In the genomic region with DNA sequence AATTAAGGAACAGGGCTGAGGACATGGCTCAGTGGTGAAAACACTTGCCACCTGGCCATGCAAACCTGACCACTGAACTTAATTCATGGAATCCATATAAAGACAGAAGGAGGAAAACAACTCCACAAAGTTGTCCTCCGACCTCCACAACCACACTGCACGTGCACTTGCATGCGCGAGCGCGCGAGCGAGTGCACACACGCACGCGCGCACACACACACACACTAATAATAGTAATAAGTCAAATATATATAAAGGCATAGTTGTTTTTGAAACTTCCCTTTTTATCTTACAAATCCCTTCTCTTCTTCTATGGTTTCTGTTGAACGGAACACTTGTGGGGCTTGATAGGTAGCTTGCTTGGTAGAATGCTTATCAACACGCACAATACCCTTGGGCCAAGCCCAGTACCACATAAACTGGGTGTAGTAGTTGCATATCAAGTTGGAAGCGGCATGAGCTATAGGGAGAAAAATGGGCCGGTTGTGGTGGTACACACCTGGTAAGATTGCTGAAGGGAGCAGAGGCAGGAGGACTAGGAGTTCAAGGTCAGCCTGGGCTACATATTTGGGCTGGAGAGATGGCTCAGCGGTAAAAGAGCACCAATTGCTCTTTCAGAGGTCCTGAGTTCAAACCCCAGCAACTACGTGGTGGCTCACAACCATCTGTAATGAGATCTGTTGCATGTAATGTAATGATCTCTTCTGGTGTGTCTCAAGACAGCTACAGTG, we compare ENCODE assay signal across 39 mouse cellular contexts. TPM values are rescaled to one million over a fixed set of nuclear protein-coding genes. Genes with fewer than 3 reads are reported as not detected.
A peak's percentile ranks its signal among the peaks of the same experiment; 100 is the strongest.
DNase-seq lines count a peak whose midpoint lies in the region; ATAC-seq and TF ChIP-seq lines count a peak whose summit lies in the region.
"Had no signal": no experiment of that assay in that cellular context is flagged by ENCODE, and none has a peak within 500 bp of the region (broad histone marks: within the 10 kb centered on the region; RNA-seq: fewer than 3 reads in every experiment).

No protein-coding gene starts in this region.

- TF ChIP-seq EP300 in liver, embryonic 14.5 days (IDR thresholded peaks at IDR 0.05; ENCODE audit: low read depth): peak; percentile 79

- peak; percentile 83 for ATAC-seq in erythroid progenitor cell, adult 5-6 weeks (replicated peaks; ENCODE audit: low FRiP score, poor library complexity, severe bottlenecking)
- ATAC-seq in liver, embryonic 14.5 days (ENCODE audit: insufficient read depth): peak; percentile 86
- peak; percentile 96 for ATAC-seq in megakaryocyte-erythroid progenitor cell, adult 5-6 weeks (replicated peaks; ENCODE audit: low FRiP score, low TSS enrichment, poor library complexity, severe bottlenecking)
- ATAC-seq: forebrain, postnatal 0 days; hindbrain, embryonic 16.5 days; midbrain, embryonic 16.5 days had no signal

- no peak overlapping the region for H3K9ac ChIP-seq in liver, embryonic 14.5 days (replicated peaks)
- H3K9ac ChIP-seq: embryonic facial prominence, embryonic 13.5 days; forebrain, embryonic 12.5 days; forebrain, postnatal 0 days; heart, embryonic 13.5 days; kidney, embryonic 15.5 days; lung, embryonic 14.5 days had no signal

- H3K27me3 ChIP-seq in liver, embryonic 14.5 days (ENCODE audit: control insufficient read depth, insufficient read depth, low read length): no peaks in the 10 kb centered on the region

- no peak for TF ChIP-seq CTCF in liver, embryonic 14.5 days (IDR thresholded peaks at IDR 0.05; ENCODE audit: low read depth)

- peak overlapping the region; percentile 67 for H3K27ac ChIP-seq in liver, embryonic 14.5 days
- H3K27ac ChIP-seq: embryonic facial prominence, embryonic 13.5 days; forebrain, embryonic 12.5 days; heart, embryonic 13.5 days; kidney, embryonic 15.5 days; layer of hippocampus, adult 2 months had no signal

- no peak overlapping the region for H3K4me2 ChIP-seq in liver, embryonic 14.5 days (ENCODE audit: low read depth)
- H3K4me2 ChIP-seq: embryonic facial prominence, embryonic 13.5 days; forebrain, embryonic 12.5 days; heart, embryonic 13.5 days; kidney, embryonic 15.5 days; lung, embryonic 14.5 days; midbrain, embryonic 11.5 days had no signal

- H3K4me3 ChIP-seq in liver, embryonic 14.5 days (ENCODE audit: insufficient read depth in 1 of 2, low read depth in 2 of 2, low read length in 2 of 2): no peak overlapping the region
- H3K4me3 ChIP-seq: embryonic facial prominence, embryonic 13.5 days; erythroblast, embryonic 14.5 days; forebrain, embryonic 12.5 days; heart, embryonic 13.5 days; kidney, embryonic 15.5 days; layer of hippocampus, adult 2 months had no signal

- peak; percentile 90 for DNase-seq in MEL-GATA-1-ER (ENCODE audit: extremely low read depth, low read depth)
- DNase-seq in liver, embryonic 14.5 days (ENCODE audit: low read depth in 3 of 3, low spot score in 3 of 3): peak in 2 of 3 experiments; percentile 49 to 55
- DNase-seq in spleen, adult 18-20 months: no peak
- no peak for DNase-seq in kidney, postnatal 10 days
- DNase-seq in gastrocnemius, adult 8-10 months (ENCODE audit: low spot score in 2 of 2): no peak
- DNase-seq: adrenal gland, postnatal 36 days; cerebellum, adult 8-10 months; cerebellum, postnatal 36 days; forebrain, postnatal 0 days; gastrocnemius, postnatal 10 days; heart, postnatal 10 days; kidney, adult 18-20 months; kidney, postnatal 36 days; left cerebral cortex, postnatal 4 days; lung, embryonic 14.5 days; lung, postnatal 14 days; right cerebral cortex, adult 18-20 months; right cerebral cortex, postnatal 4 days; thymus, adult 18-20 months; thymus, postnatal 36 days had no signal

- no peaks in the 10 kb centered on the region for H3K9me3 ChIP-seq in liver, embryonic 14.5 days (ENCODE audit: control insufficient read depth, low read length)
- H3K9me3 ChIP-seq: embryonic facial prominence, embryonic 13.5 days; forebrain, embryonic 12.5 days; heart, embryonic 13.5 days; kidney, embryonic 15.5 days had no signal

- peaks cover 14% of the 10 kb centered on the region in 2 experiments for H3K4me1 ChIP-seq in liver, embryonic 14.5 days (replicated peaks; ENCODE audit: control insufficient read depth in 2 of 2, insufficient read depth in 2 of 2, low read length in 1 of 2)
- H3K4me1 ChIP-seq: embryonic facial prominence, embryonic 13.5 days; forebrain, embryonic 12.5 days; kidney, embryonic 15.5 days had no signal

- no peaks in the 10 kb centered on the region for H3K36me3 ChIP-seq in liver, embryonic 14.5 days (replicated peaks; ENCODE audit: control insufficient read depth, insufficient read depth, low read depth)
- H3K36me3 ChIP-seq: embryonic facial prominence, embryonic 13.5 days; forebrain, embryonic 12.5 days; heart, embryonic 13.5 days; kidney, embryonic 15.5 days had no signal

- WGBS in liver, embryonic 14.5 days (ENCODE audit: insufficient replicate concordance): 54% methylated on average over 18 of the region's 18 CpGs

RNA-seq across cellular contexts. Expression of gene Spryd4, which starts 6.9 kb away (rescaled TPM):
- 2.1 and 3.6 TPM in 2 replicates for total RNA-seq in erythroid progenitor cell, adult 5-6 weeks (2015; ENCODE audit: low replicate concordance)
- 1.2 and 3.1 TPM in 2 replicates for total RNA-seq in erythroid progenitor cell, adult 5-6 weeks (2017; ENCODE audit: low replicate concordance)
- 12.9 and 14.2 TPM in 2 replicates for polyA plus RNA-seq in liver, embryonic 14.5 days (2012; rRNA removed)
- polyA plus RNA-seq in liver, embryonic 14.5 days (2014; fragmentation: Nextera tagmentation; extraction: Ambion mirVana): 20.8 and 21.4 TPM in 2 replicates
- 37.3 and 44.4 TPM in 2 replicates for total RNA-seq in megakaryocyte-erythroid progenitor cell, adult 5-6 weeks (2014; fragmentation: Nextera tagmentation)
- 31.2 and 39.7 TPM in 2 replicates for total RNA-seq in megakaryocyte-erythroid progenitor cell, adult 5-6 weeks (2017)
- total RNA-seq in gastrocnemius, adult 8-10 months (2022): 10 to 100 TPM; 30.5 to 33.5 (median 32.4) TPM

RNA-seq across cellular contexts. Expression of gene Mip, which starts 7.1 kb away (rescaled TPM):
- not detected in 2 replicates for total RNA-seq in erythroid progenitor cell, adult 5-6 weeks (2015; ENCODE audit: low replicate concordance)
- not detected in 2 replicates for total RNA-seq in erythroid progenitor cell, adult 5-6 weeks (2017; ENCODE audit: low replicate concordance)
- 0.02 TPM in 2 replicates for polyA plus RNA-seq in liver, embryonic 14.5 days (2012; rRNA removed)
- not detected in 2 replicates for polyA plus RNA-seq in liver, embryonic 14.5 days (2014; fragmentation: Nextera tagmentation; extraction: Ambion mirVana)
- total RNA-seq in megakaryocyte-erythroid progenitor cell, adult 5-6 weeks (2014; fragmentation: Nextera tagmentation): 0.74 TPM in 1 of 2 replicates, not detected in the other
- 1.6 TPM in 1 of 2 replicates, not detected in the other for total RNA-seq in megakaryocyte-erythroid progenitor cell, adult 5-6 weeks (2017)
- not detected for total RNA-seq in gastrocnemius, adult 8-10 months (2022)
- total RNA-seq: adrenal gland, adult 18-20 months; adrenal gland, postnatal 36 days; gastrocnemius, postnatal 10 days; heart, adult 8-10 months; heart, postnatal 10 days; layer of hippocampus, adult 2 months; layer of hippocampus, postnatal 25 days; left cerebral cortex, postnatal 4 days had no signal
- polyA plus RNA-seq: erythroblast, embryonic 14.5 days; forebrain, postnatal 0 days; gonadal fat pad, adult 2 months; heart, embryonic 13.5 days; hindbrain, embryonic 11.5 days; intestine, embryonic 14.5 days; kidney, embryonic 15.5 days; lung, embryonic 14.5 days; midbrain, embryonic 11.5 days; neural tube, embryonic 11.5 days; stomach, embryonic 16.5 days had no signal

RNA-seq across cellular contexts. Expression of gene Timeless, which starts 13.3 kb away (rescaled TPM):
- 32.1 and 41.1 TPM in 2 replicates for total RNA-seq in erythroid progenitor cell, adult 5-6 weeks (2015; ENCODE audit: low replicate concordance)
- 43.4 and 53.9 TPM in 2 replicates for total RNA-seq in erythroid progenitor cell, adult 5-6 weeks (2017; ENCODE audit: low replicate concordance)
- 8.1 and 12.9 TPM in 2 replicates for polyA plus RNA-seq in liver, embryonic 14.5 days (2012; rRNA removed)
- 23.3 and 23.4 TPM in 2 replicates for polyA plus RNA-seq in liver, embryonic 14.5 days (2014; fragmentation: Nextera tagmentation; extraction: Ambion mirVana)
- total RNA-seq in megakaryocyte-erythroid progenitor cell, adult 5-6 weeks (2014; fragmentation: Nextera tagmentation): 104 and 125 TPM in 2 replicates
- total RNA-seq in megakaryocyte-erythroid progenitor cell, adult 5-6 weeks (2017): 105 and 128 TPM in 2 replicates
- 1 to 10 TPM; 1.4 to 1.9 (median 1.7) TPM for total RNA-seq in gastrocnemius, adult 8-10 months (2022)

RNA-seq across cellular contexts. Expression of gene Gls2, which starts 24.3 kb away (rescaled TPM):
- total RNA-seq in erythroid progenitor cell, adult 5-6 weeks (2015; ENCODE audit: low replicate concordance): 12.6 TPM in 1 of 2 replicates, not detected in the other
- not detected in 2 replicates for total RNA-seq in erythroid progenitor cell, adult 5-6 weeks (2017; ENCODE audit: low replicate concordance)
- 4.2 and 5.5 TPM in 2 replicates for polyA plus RNA-seq in liver, embryonic 14.5 days (2012; rRNA removed)
- 3.7 and 4.4 TPM in 2 replicates for polyA plus RNA-seq in liver, embryonic 14.5 days (2014; fragmentation: Nextera tagmentation; extraction: Ambion mirVana)
- 8.8 and 15.0 TPM in 2 replicates for total RNA-seq in megakaryocyte-erythroid progenitor cell, adult 5-6 weeks (2014; fragmentation: Nextera tagmentation)
- 9.1 and 16.7 TPM in 2 replicates for total RNA-seq in megakaryocyte-erythroid progenitor cell, adult 5-6 weeks (2017)
- total RNA-seq in gastrocnemius, adult 8-10 months (2022): under 1 TPM; 0.36 to 0.97 (median 0.58) TPM
- polyA plus RNA-seq: erythroblast, embryonic 14.5 days had no signal

RNA-seq across cellular contexts. Expression of gene Apon, which starts 35.3 kb away (rescaled TPM):
- 2.9 and 4.7 TPM in 2 replicates for total RNA-seq in erythroid progenitor cell, adult 5-6 weeks (2015; ENCODE audit: low replicate concordance)
- 1.7 TPM in 1 of 2 replicates, not detected in the other for total RNA-seq in erythroid progenitor cell, adult 5-6 weeks (2017; ENCODE audit: low replicate concordance)
- 0.73 and 1.1 TPM in 2 replicates for polyA plus RNA-seq in liver, embryonic 14.5 days (2012; rRNA removed)
- polyA plus RNA-seq in liver, embryonic 14.5 days (2014; fragmentation: Nextera tagmentation; extraction: Ambion mirVana): 0.52 and 0.58 TPM in 2 replicates
- total RNA-seq in megakaryocyte-erythroid progenitor cell, adult 5-6 weeks (2014; fragmentation: Nextera tagmentation): 1.3 and 1.7 TPM in 2 replicates
- total RNA-seq in megakaryocyte-erythroid progenitor cell, adult 5-6 weeks (2017): not detected in 2 replicates
- under 1 TPM in 1 of 4 experiments, not detected in 3; 0.21 TPM for total RNA-seq in gastrocnemius, adult 8-10 months (2022)
- total RNA-seq: adrenal gland, adult 18-20 months; forebrain, postnatal 0 days; heart, adult 8-10 months; layer of hippocampus, adult 2 months; layer of hippocampus, postnatal 25 days; left cerebral cortex, postnatal 4 days had no signal
- polyA plus RNA-seq: forebrain, postnatal 0 days; gonadal fat pad, adult 2 months; midbrain, embryonic 16.5 days had no signal

Comparison
In these comparisons a context has a peak if more than half of its experiments do, and no peak if none do; other contexts are left out.
1. DNase-seq: peak in MEL-GATA-1-ER (single experiment) and liver, embryonic 14.5 days (2 of 3); none in spleen, adult 18-20 months (0 of 2), kidney, postnatal 10 days (single experiment) and gastrocnemius, adult 8-10 months (0 of 2).
2. RNA of gene Spryd4, which starts 6.9 kb away (total RNA-seq): 31.2 to 44.4 TPM in megakaryocyte-erythroid progenitor cell, adult 5-6 weeks and 30.5 to 33.5 TPM in gastrocnemius, adult 8-10 months; 1.2 to 3.6 TPM in erythroid progenitor cell, adult 5-6 weeks; every median in the first group is over 4 times any median in the second.
3. RNA of gene Timeless, which starts 13.3 kb away (total RNA-seq): 104 to 128 TPM in megakaryocyte-erythroid progenitor cell, adult 5-6 weeks and 32.1 to 53.9 TPM in erythroid progenitor cell, adult 5-6 weeks; 1.4 to 1.9 TPM in gastrocnemius, adult 8-10 months; every median in the first group is over 10 times any median in the second.
4. Peak in every context shown above with its lines, with median percentiles within 50 percentile points of each other: ATAC-seq.